Mouse (Mus musculus) erythroblast, embryonic 14.5 days (primary cell): ENCODE measurements around the gene Dcaf4.

Source experiments
- GATA1 ChIP-seq: IDR thresholded peaks from 2 replicates; pipeline ENCODE4 v1.6.1; 2012; ENCODE audit warnings: low read length, inconsistent platforms, mixed read lengths
- TAL1 ChIP-seq: IDR thresholded peaks from 3 replicates; pipeline ENCODE4 v1.6.1; 2012; ENCODE audit warnings: low read length, inconsistent platforms, mixed read lengths

GRCm38 (mm10) chr12:83483653-83484052 lies 36.6 kb upstream of the Dcaf4 start:
- TF ChIP-seq TAL1 (no peak), GATA1 (no peak)
